Mouse (Mus musculus): ENCODE data around the gene Ptpn1. TPM values are rescaled to one million over a fixed set of nuclear protein-coding genes. Genes with fewer than 3 reads are reported as not detected.

Ptpn1 gene
- total RNA-seq, 2 experiments from 2014 or later, result 28.5 to 31.3 TPM

- DNase-seq (ENCODE audit: low spot score in 2 of 2), result no peak
Measured at GRCm38 (mm10) chr2:167920041-167920440, 11.8 kb upstream of the Ptpn1 start.

GRCm38 (mm10) chr2:167920960-167921495, 10.8 kb upstream of the Ptpn1 start:
- DNase-seq (ENCODE audit: low spot score in 2 of 2), result no peak

- no peak for DNase-seq (ENCODE audit: low spot score in 2 of 2)
Measured at GRCm38 (mm10) chr2:167921823-167922222, 10.0 kb upstream of the Ptpn1 start.

- no peak for DNase-seq (ENCODE audit: low spot score in 2 of 2)
Measured at GRCm38 (mm10) chr2:167924011-167924410, 7.8 kb upstream of the Ptpn1 start.

- DNase-seq (ENCODE audit: low spot score in 2 of 2), result peak; percentile 55 to 76
Measured at GRCm38 (mm10) chr2:167924803-167925604, 6.9 kb upstream of the Ptpn1 start.

- DNase-seq (ENCODE audit: low spot score in 2 of 2), result no peak
Measured at GRCm38 (mm10) chr2:167925841-167926800, 5.7 kb upstream of the Ptpn1 start.

GRCm38 (mm10) chr2:167928002-167928526, 3.8 kb upstream of the Ptpn1 start:
- DNase-seq (ENCODE audit: low spot score in 2 of 2), result no peak

GRCm38 (mm10) chr2:167928972-167929371, 2.9 kb upstream of the Ptpn1 start:
- no peak for DNase-seq (ENCODE audit: low spot score in 2 of 2)

- no peak for DNase-seq (ENCODE audit: low spot score in 2 of 2)
Measured at GRCm38 (mm10) chr2:167930975-167931374, 882 bp upstream of the Ptpn1 start.

- no peak for DNase-seq (ENCODE audit: low spot score in 2 of 2)
Measured at GRCm38 (mm10) chr2:167932727-167933231, 922 bp downstream of the Ptpn1 start.

GRCm38 (mm10) chr2:167933397-167933796, 1.5 kb downstream of the Ptpn1 start:
- no peak for DNase-seq (ENCODE audit: low spot score in 2 of 2)

GRCm38 (mm10) chr2:167935956-167936355, 4.1 kb downstream of the Ptpn1 start:
- no peak for DNase-seq (ENCODE audit: low spot score in 2 of 2)

- no peak for DNase-seq (ENCODE audit: low spot score in 2 of 2)
Measured at GRCm38 (mm10) chr2:167938786-167939185, 6.9 kb downstream of the Ptpn1 start.

- DNase-seq (ENCODE audit: low spot score in 2 of 2), result no peak
Measured at GRCm38 (mm10) chr2:167939204-167939603, 7.3 kb downstream of the Ptpn1 start.

GRCm38 (mm10) chr2:167939632-167940399, 8.0 kb downstream of the Ptpn1 start:
- no peak for DNase-seq (ENCODE audit: low spot score in 2 of 2)

- no peak for DNase-seq (ENCODE audit: low spot score in 2 of 2)
Measured at GRCm38 (mm10) chr2:167940636-167941035, 8.8 kb downstream of the Ptpn1 start.

- no peak for DNase-seq (ENCODE audit: low spot score in 2 of 2)
Measured at GRCm38 (mm10) chr2:167941320-167941719, 9.5 kb downstream of the Ptpn1 start.

GRCm38 (mm10) chr2:167941745-167942176, 9.9 kb downstream of the Ptpn1 start:
- DNase-seq (ENCODE audit: low spot score in 2 of 2), result no peak

- DNase-seq (ENCODE audit: low spot score in 2 of 2), result peak in 1 of 2 experiments; percentile 63
Measured at GRCm38 (mm10) chr2:167942199-167942925, 10.5 kb downstream of the Ptpn1 start.

All from gastrocnemius, postnatal 4 days (tissue).